Mouse (Mus musculus): ENCODE data around the gene Sec14l4. TPM values are rescaled to one million over a fixed set of nuclear protein-coding genes. Genes with fewer than 3 reads are reported as not detected.

Gene Sec14l4
- polyA plus RNA-seq, 1 experiment = 0.36 TPM

- no peak overlapping the region for H3K4me3 ChIP-seq (ENCODE audit: insufficient read depth, low read depth, low read length)
- DNase-seq = peak; percentile 89
- WGBS = 15% methylated on average over 5 of the region's 5 CpGs
- H3K27me3 ChIP-seq (replicated peaks; ENCODE audit: control insufficient read depth, insufficient read depth, low read length) = no peaks in the 10 kb centered on the region
- no peaks in the 10 kb centered on the region for H3K4me1 ChIP-seq (ENCODE audit: control insufficient read depth, insufficient read depth, low read length)
- no peak overlapping the region for H3K27ac ChIP-seq (ENCODE audit: insufficient read depth, low read depth, low read length)
- H3K36me3 ChIP-seq (ENCODE audit: control insufficient read depth, insufficient read depth, low read length) = no peaks in the 10 kb centered on the region
- TF ChIP-seq CTCF (conservative IDR thresholded peaks at IDR 0.05; ENCODE audit: insufficient read depth, insufficient read length, low read depth, low read length) (peak; percentile 96), POLR2A (IDR thresholded peaks at IDR 0.05; ENCODE audit: low read depth, low read length) (no peak)
These were observed 22.3 kb downstream of the Sec14l4 start for GRCm38 (mm10) chr11:4053586-4053985.

GRCm38 (mm10) chr11:4060866-4061575 is 29.8 kb downstream of the Sec14l4 start:
- H3K36me3 ChIP-seq (ENCODE audit: control insufficient read depth, insufficient read depth, low read length) = no peaks in the 10 kb centered on the region
- WGBS = 58% methylated on average over 5 of the region's 5 CpGs
- H3K4me1 ChIP-seq (ENCODE audit: control insufficient read depth, insufficient read depth, low read length) = no peaks in the 10 kb centered on the region
- no peaks in the 10 kb centered on the region for H3K27me3 ChIP-seq (replicated peaks; ENCODE audit: control insufficient read depth, insufficient read depth, low read length)
- no peak overlapping the region for H3K27ac ChIP-seq (ENCODE audit: insufficient read depth, low read depth, low read length)
- TF ChIP-seq CTCF (conservative IDR thresholded peaks at IDR 0.05; ENCODE audit: insufficient read depth, insufficient read length, low read depth, low read length) = no peak
- TF ChIP-seq POLR2A (IDR thresholded peaks at IDR 0.05; ENCODE audit: low read depth, low read length) = no peak
- no peak overlapping the region for H3K4me3 ChIP-seq (ENCODE audit: insufficient read depth, low read depth, low read length)
- DNase-seq = no peak

- Histone ChIP-seq H3K4me1 (ENCODE audit: control insufficient read depth, insufficient read depth, low read length) (no peaks in the 10 kb centered on the region), H3K27me3 (replicated peaks; ENCODE audit: control insufficient read depth, insufficient read depth, low read length) (no peaks in the 10 kb centered on the region), H3K36me3 (ENCODE audit: control insufficient read depth, insufficient read depth, low read length) (no peaks in the 10 kb centered on the region), H3K4me3 (ENCODE audit: insufficient read depth, low read depth, low read length) (no peak overlapping the region), H3K27ac (ENCODE audit: insufficient read depth, low read depth, low read length) (no peak overlapping the region)
- TF ChIP-seq POLR2A (IDR thresholded peaks at IDR 0.05; ENCODE audit: low read depth, low read length) (no peak), CTCF (conservative IDR thresholded peaks at IDR 0.05; ENCODE audit: insufficient read depth, insufficient read length, low read depth, low read length) (no peak)
- DNase-seq = no peak
- WGBS = 84% methylated on average over 4 of the region's 4 CpGs
These were observed 31.3 kb downstream of the Sec14l4 start for GRCm38 (mm10) chr11:4062523-4062922.

GRCm38 (mm10) chr11:4062981-4063380 is 31.7 kb downstream of the Sec14l4 start:
- no peak for DNase-seq
- TF ChIP-seq POLR2A (IDR thresholded peaks at IDR 0.05; ENCODE audit: low read depth, low read length) = no peak
- no peak for TF ChIP-seq CTCF (conservative IDR thresholded peaks at IDR 0.05; ENCODE audit: insufficient read depth, insufficient read length, low read depth, low read length)
- H3K27me3 ChIP-seq (replicated peaks; ENCODE audit: control insufficient read depth, insufficient read depth, low read length) = no peaks in the 10 kb centered on the region
- 36% methylated on average over 6 of the region's 6 CpGs for WGBS
- no peak overlapping the region for H3K27ac ChIP-seq (ENCODE audit: insufficient read depth, low read depth, low read length)
- no peaks in the 10 kb centered on the region for H3K4me1 ChIP-seq (ENCODE audit: control insufficient read depth, insufficient read depth, low read length)
- no peak overlapping the region for H3K4me3 ChIP-seq (ENCODE audit: insufficient read depth, low read depth, low read length)
- no peaks in the 10 kb centered on the region for H3K36me3 ChIP-seq (ENCODE audit: control insufficient read depth, insufficient read depth, low read length)

- DNase-seq = no peak
- H3K27me3 ChIP-seq (replicated peaks; ENCODE audit: control insufficient read depth, insufficient read depth, low read length) = no peaks in the 10 kb centered on the region
- TF ChIP-seq CTCF (conservative IDR thresholded peaks at IDR 0.05; ENCODE audit: insufficient read depth, insufficient read length, low read depth, low read length) = no peak
- TF ChIP-seq POLR2A (IDR thresholded peaks at IDR 0.05; ENCODE audit: low read depth, low read length) = no peak
- no peak within 1 kb of the TSS for H3K4me3 ChIP-seq (ENCODE audit: insufficient read depth, low read depth, low read length)
- H3K27ac ChIP-seq (ENCODE audit: insufficient read depth, low read depth, low read length) = no peak within 1 kb of the TSS
- H3K4me1 ChIP-seq (ENCODE audit: control insufficient read depth, insufficient read depth, low read length) = no peaks in the 10 kb centered on the region
- no peaks in the 10 kb centered on the region for H3K36me3 ChIP-seq (ENCODE audit: control insufficient read depth, insufficient read depth, low read length)
- WGBS = 62% methylated on average over 5 of the region's 5 CpGs
These were observed 33.4 kb downstream of the Sec14l4 start, which contains the start of gene Sec14l3 for GRCm38 (mm10) chr11:4064627-4065122. Sec14l3 (plus strand) TSS chr11:4064841.

- 77% methylated on average over 1 of the region's 1 CpGs for WGBS
- Histone ChIP-seq H3K4me1 (ENCODE audit: control insufficient read depth, insufficient read depth, low read length) (no peaks in the 10 kb centered on the region), H3K4me3 (ENCODE audit: insufficient read depth, low read depth, low read length) (no peak overlapping the region), H3K27me3 (replicated peaks; ENCODE audit: control insufficient read depth, insufficient read depth, low read length) (no peaks in the 10 kb centered on the region), H3K27ac (ENCODE audit: insufficient read depth, low read depth, low read length) (no peak overlapping the region), H3K36me3 (ENCODE audit: control insufficient read depth, insufficient read depth, low read length) (no peaks in the 10 kb centered on the region)
- TF ChIP-seq CTCF (conservative IDR thresholded peaks at IDR 0.05; ENCODE audit: insufficient read depth, insufficient read length, low read depth, low read length) (no peak), POLR2A (IDR thresholded peaks at IDR 0.05; ENCODE audit: low read depth, low read length) (no peak)
- DNase-seq = no peak
These were observed 38.4 kb downstream of the Sec14l4 start for GRCm38 (mm10) chr11:4069664-4070063.

- peak; percentile 49 for DNase-seq
- no peak overlapping the region for H3K4me3 ChIP-seq (ENCODE audit: insufficient read depth, low read depth, low read length)
- WGBS = 11% methylated on average over 8 of the region's 8 CpGs
These were observed 45.4 kb downstream of the Sec14l4 start for GRCm38 (mm10) chr11:4076633-4077032.

More at GRCm38 (mm10) chr11:4076633-4077032, 45.4 kb downstream of the Sec14l4 start:
- Histone ChIP-seq H3K4me1 (ENCODE audit: control insufficient read depth, insufficient read depth, low read length) (no peaks in the 10 kb centered on the region), H3K36me3 (ENCODE audit: control insufficient read depth, insufficient read depth, low read length) (no peaks in the 10 kb centered on the region), H3K27me3 (replicated peaks; ENCODE audit: control insufficient read depth, insufficient read depth, low read length) (no peaks in the 10 kb centered on the region), H3K27ac (ENCODE audit: insufficient read depth, low read depth, low read length) (no peak overlapping the region)
- no peak for TF ChIP-seq CTCF (conservative IDR thresholded peaks at IDR 0.05; ENCODE audit: insufficient read depth, insufficient read length, low read depth, low read length)
- TF ChIP-seq POLR2A (IDR thresholded peaks at IDR 0.05; ENCODE audit: low read depth, low read length) = no peak
